Mouse (Mus musculus) cerebellum, adult 2 months (tissue): ENCODE measurements around the gene Fermt2.

Experiments
- CTCF ChIP-seq: fragments of 200-500 bp; IDR thresholded peaks from 2 replicates; pipeline ENCODE4 v1.5.1; 2011; ENCODE audit warnings: low read depth, mild to moderate bottlenecking, control low read depth, low read length, moderate library complexity, borderline replicate concordance; ENCODE audit not compliant: insufficient read depth
- POLR2A ChIP-seq: fragments of 200-500 bp; IDR thresholded peaks from 2 replicates; pipeline ENCODE4 v1.6.1; 2011; ENCODE audit warnings: low read length, control low read depth, borderline replicate concordance; ENCODE audit not compliant: insufficient read depth

DNA sequence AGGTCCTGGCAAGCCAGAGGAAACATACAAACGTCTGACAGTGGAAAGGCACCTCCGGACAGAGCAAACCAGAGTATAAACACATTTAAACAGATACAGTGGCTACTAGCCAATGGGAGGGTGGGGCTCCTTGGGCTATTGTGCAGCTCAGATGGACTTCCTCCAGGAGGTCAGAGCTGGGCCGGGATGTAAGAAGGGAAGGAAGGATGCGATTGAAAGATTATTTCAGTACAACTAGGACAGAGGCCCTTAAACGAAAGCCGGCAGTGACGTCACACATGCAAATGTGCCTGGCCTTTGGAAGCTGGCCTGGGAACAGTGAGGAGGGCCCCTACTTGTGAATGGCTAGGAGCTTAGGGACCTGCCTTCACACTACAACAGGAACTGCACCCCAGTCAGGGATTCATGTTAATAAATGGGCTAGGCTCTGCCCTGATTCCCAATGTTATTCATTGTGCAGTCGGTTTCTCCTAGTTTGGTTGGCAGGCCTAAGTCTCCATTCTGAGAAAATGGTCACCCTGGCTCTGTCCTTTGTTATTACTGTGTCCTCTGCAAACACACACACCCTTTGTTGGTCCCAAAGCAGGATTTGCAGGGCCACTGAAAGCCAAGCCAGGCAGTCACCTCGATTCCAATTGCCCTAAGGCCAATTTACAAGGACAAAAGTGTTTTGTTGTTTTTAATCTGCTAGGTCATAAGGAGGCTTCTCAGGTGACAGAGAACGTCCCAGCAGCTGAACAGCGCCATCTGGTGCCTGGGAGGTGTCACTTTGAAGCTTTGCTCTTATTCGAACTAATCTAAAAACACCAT is 9.9 kb upstream of the Fermt2 start:
- TF ChIP-seq CTCF (peak; percentile 80), POLR2A (no peak)
